Mouse (Mus musculus) intestine, embryonic 16.5 days (tissue): ENCODE results near the gene 2200002D01Rik. TPM values are rescaled to one million over a fixed set of nuclear protein-coding genes. Genes with fewer than 3 reads are reported as not detected.

Experiments used
- ATAC-seq: fragments of 200-750 bp; cut with Nextera tagmentation; 2 replicates; pipeline ENCODE4 v1.8.0; 2017; ENCODE audit warnings: moderate TSS enrichment, moderate library complexity
- H3K27ac ChIP-seq: fragments of 300-500 bp; sonication (generic); 2 replicates; pipeline ENCODE4 v1.5.1; 2014; ENCODE audit warnings: mild to moderate bottlenecking, low read length
- H3K27me3 ChIP-seq: fragments of 300-500 bp; sonication (generic); replicated peaks from 2 replicates; pipeline ENCODE4 v1.6.1; 2014; ENCODE audit warnings: low read length, control low read depth, mixed read lengths; ENCODE audit not compliant: control insufficient read depth, insufficient read depth
- H3K36me3 ChIP-seq: fragments of 300-500 bp; sonication (generic); 2 replicates; pipeline ENCODE4 v1.6.1; 2014; ENCODE audit warnings: low read length, control low read depth; ENCODE audit not compliant: control insufficient read depth, insufficient read depth
- H3K4me1 ChIP-seq: fragments of 300-500 bp; sonication (generic); 2 replicates; pipeline ENCODE4 v1.6.1; 2014; ENCODE audit warnings: low read length, control low read depth, mixed read lengths; ENCODE audit not compliant: control insufficient read depth, insufficient read depth
- H3K4me2 ChIP-seq: fragments of 300-500 bp; sonication (generic); 2 replicates; pipeline ENCODE4 v1.6.1; 2014; ENCODE audit warnings: low read depth, low read length, control low read depth
- H3K4me3 ChIP-seq: fragments of 300-500 bp; sonication (generic); 2 replicates; pipeline ENCODE4 v1.5.1; 2014; ENCODE audit warnings: mild to moderate bottlenecking, low read length
- H3K9ac ChIP-seq: fragments of 300-500 bp; sonication (generic); 2 replicates; pipeline ENCODE4 v1.6.1; 2014; ENCODE audit warnings: low read depth, low read length
- H3K9me3 ChIP-seq: fragments of 300-500 bp; sonication (generic); 2 replicates; pipeline ENCODE4 v1.6.1; 2016; ENCODE audit warnings: low read length, control low read depth; ENCODE audit not compliant: control insufficient read depth
- WGBS: fragments of 180-500 bp; shearing (Covaris S2); extraction: QIAGEN DNeasy Blood & Tissue Kit; methylation state at CpG from one replicate; pipeline ENCODE4 v1.1.7; 2014; 5-methylcytosine and 5-hydroxymethylcytosine counted together
- polyA plus RNA-seq: library from polyadenylated mRNA; unstranded; fragments of >200 nt; fragmentation: Nextera tagmentation; extraction: Ambion mirVana; gene quantifications from 2 replicates; pipeline ENCODE4 v1.2.1, GENCODE M21; 2015

The 2200002D01Rik gene
- polyA plus RNA-seq: 261 and 264 TPM in 2 replicates

DNA sequence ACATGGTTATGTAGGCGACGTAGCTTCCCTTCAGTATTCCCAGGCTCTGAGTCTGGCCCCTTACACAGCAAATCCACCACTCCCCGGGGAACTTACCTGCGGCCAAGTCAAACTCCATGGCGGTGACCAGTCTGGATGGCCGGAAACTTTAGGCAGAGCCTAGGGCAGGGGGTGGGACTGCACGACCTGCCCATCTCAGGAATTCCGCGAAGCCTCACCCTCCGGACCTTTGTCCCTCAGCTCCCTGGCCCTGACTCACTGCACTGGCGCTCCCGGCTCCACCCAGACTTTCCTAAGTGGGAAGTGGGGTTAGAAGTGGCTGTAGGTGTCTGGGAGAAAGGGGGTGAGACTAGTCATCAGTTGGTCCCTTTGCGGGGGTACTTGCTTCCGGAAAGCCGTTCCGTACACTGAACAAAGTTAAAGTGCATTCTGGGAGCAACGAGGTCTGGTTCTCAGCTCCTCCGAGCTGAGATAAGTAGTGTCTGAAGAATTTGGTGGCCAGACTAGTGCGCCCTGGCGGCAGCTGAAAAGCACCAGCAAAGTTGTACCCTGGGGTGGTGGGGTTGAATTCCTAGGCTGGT, at the start of gene 2200002D01Rik:
TSS of gene 2200002D01Rik (minus strand) at position 206 of the 581 bp plus-strand sequence.
- Histone ChIP-seq H3K27me3 (no peaks in the 10 kb centered on the region), H3K9me3 (no peaks in the 10 kb centered on the region), H3K4me1 (peaks cover 33% of the 10 kb centered on the region), H3K4me3 (peak within 1 kb of the TSS; percentile 57), H3K36me3 (0 out of 2 replicates have a peak, but pooled peaks cover 6% of the 10 kb centered on the region), H3K9ac (peak within 1 kb of the TSS; percentile 76), H3K4me2 (peak within 1 kb of the TSS; percentile 55), H3K27ac (peak within 1 kb of the TSS; percentile 94)
- ATAC-seq: peak; percentile 75
- 21% methylated on average over 20 of the region's 20 CpGs for WGBS

- no peaks in the 10 kb centered on the region for H3K9me3 ChIP-seq
- no peak overlapping the region for H3K4me3 ChIP-seq
- no peak overlapping the region for H3K27ac ChIP-seq
- no peaks in the 10 kb centered on the region for H3K36me3 ChIP-seq
- H3K27me3 ChIP-seq: no peaks in the 10 kb centered on the region
- no peak overlapping the region for H3K4me2 ChIP-seq
- H3K4me1 ChIP-seq: peaks cover 18% of the 10 kb centered on the region
- ATAC-seq: 0 out of 2 replicates have a peak, but pooled peaks have one; percentile 39
- no peak overlapping the region for H3K9ac ChIP-seq
- WGBS: 6% methylated on average over 10 of the region's 10 CpGs
These were observed 48.7 kb upstream of the 2200002D01Rik start for GRCm38 (mm10) chr7:29296998-29297397.

DNA sequence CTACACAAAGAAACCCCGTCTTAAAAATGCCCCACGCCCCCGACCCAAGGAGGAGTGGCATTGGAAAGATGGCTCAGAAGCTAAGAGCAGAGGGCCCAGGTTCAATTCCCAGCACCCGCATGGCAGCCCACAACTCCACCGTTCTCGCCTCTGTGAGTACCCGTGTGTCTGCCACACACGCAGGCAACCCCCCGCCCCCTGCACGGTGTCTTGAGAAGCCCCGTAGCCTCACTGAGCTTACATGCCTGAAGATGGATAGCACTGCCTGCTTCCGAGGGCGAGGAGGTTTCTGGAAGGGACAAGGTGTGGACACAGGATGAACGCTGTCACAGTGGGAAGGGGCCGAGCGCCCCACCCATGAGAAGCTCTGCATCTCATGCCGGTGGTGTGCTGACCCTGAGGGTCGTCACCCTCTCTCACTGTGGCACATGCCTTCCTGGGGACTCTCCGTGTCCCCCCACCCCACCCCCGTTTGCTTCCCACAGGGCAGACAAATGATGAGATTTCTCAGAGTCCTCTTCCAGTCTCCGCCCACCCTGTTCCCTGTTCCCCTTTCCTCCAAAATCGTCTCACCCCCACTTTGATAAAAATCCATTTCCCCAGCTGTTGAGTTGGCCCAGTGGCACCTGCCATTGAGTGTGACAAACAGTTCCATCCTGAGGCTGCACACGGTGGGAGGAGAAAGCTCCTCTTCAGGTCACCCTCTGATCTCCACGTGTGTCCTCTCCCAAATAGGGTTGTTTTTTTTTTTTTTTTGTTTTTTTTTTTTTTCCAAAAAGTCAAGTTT, 47.8 kb upstream of the 2200002D01Rik start:
- Histone ChIP-seq H3K4me2 (no peak overlapping the region), H3K36me3 (no peaks in the 10 kb centered on the region), H3K9me3 (no peaks in the 10 kb centered on the region), H3K4me3 (no peak overlapping the region), H3K27ac (no peak overlapping the region), H3K9ac (no peak overlapping the region), H3K27me3 (no peaks in the 10 kb centered on the region), H3K4me1 (peaks cover 24% of the 10 kb centered on the region)
- no peak for ATAC-seq
- WGBS: 69% methylated on average over 24 of the region's 24 CpGs

DNA sequence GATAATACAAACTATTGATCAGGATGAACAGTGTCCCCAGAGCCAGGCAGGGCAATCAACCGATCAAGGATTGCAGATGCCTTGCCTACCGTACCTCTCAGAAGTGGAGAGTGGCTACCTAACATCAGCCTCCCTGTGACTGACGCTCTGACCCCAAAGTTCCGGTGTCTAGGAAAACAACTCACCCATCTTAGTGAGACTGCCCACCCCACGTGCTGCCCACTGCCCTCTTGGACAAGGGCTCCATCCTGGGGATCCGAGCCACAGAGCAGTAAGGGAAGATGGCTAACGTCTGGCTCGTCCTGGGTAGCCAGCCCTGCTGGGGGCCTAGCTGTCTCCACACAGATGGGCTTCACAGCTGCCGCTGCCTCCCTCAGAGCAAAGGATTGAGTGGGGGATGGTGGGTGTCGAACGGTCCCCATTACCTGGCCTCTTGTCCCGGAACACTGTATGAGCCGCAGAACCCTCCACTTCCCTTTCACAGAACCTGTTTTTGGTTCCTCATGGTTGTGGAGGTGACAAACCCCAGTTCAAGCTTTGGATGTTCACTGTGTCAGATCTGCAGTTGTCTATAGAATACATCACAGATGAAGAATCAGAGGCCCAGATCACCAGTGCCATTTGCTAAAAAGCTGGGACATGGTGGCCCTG, 46.0 kb upstream of the 2200002D01Rik start:
- no peaks in the 10 kb centered on the region for H3K36me3 ChIP-seq
- WGBS: 68% methylated on average over 13 of the region's 13 CpGs

DNA sequence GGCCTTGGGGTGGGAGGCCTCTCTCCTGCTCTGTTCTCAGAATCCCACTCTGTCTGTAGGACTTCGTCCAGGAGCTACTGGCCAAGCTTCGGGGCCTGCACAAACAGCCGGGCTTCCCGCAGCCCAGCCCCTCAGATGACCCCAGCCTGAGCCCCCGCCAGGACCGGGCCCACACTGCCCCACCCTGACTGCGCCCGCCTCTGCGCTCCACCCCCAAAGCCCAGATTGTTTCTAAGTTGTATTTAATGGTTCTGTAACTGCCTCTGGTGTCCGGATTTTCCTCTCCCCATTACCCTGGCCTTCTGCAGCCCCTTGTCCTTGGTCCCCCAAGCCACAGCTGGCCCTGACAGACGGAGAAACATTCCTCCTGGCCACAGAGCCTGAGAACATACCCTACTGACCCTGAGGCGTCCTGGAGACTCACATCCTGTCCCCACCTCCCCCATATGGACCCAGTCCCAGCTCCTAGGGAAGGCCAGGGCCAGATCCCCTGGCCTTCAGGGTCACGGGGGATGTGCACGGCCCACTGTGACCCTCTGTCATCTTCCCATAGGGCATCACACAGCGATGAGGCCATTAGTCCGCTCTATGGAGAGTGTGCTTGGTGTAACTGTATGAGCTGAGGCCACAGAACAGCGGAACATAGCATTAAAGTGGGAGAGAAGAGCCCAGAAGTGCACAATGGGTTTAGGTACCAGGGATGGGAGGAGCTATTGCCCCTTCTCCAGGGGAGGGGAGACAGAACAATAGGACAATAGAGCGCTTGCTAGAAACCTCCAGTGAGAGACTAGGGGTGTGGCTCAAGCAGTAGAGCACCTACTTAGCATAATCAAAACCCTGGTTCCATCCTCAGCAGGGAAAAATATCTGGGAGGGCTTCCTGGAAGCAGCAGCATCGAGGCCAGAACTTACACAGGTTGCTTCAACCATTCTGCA, 45.1 kb upstream of the 2200002D01Rik start:
- H3K4me2 ChIP-seq: no peak overlapping the region
- peak overlapping the region; percentile 69 for H3K27ac ChIP-seq
- no peak overlapping the region for H3K4me3 ChIP-seq
- H3K9me3 ChIP-seq: no peaks in the 10 kb centered on the region
- ATAC-seq: 0 out of 2 replicates have a peak, but pooled peaks have one; percentile 8
- H3K4me1 ChIP-seq: peaks cover 32% of the 10 kb centered on the region
- H3K9ac ChIP-seq: peak overlapping the region; percentile 50
- WGBS: 33% methylated on average over 19 of the region's 19 CpGs
- no peaks in the 10 kb centered on the region for H3K27me3 ChIP-seq
- H3K36me3 ChIP-seq: no peaks in the 10 kb centered on the region

More for the DNA sequence above, 46.0 kb upstream of the 2200002D01Rik start:
- Histone ChIP-seq H3K4me1 (peaks cover 28% of the 10 kb centered on the region), H3K4me2 (no peak overlapping the region), H3K27ac (peak overlapping the region; percentile 16; the same call in 1 of the 2 replicates), H3K9me3 (no peaks in the 10 kb centered on the region), H3K4me3 (no peak overlapping the region), H3K27me3 (no peaks in the 10 kb centered on the region), H3K9ac (no peak overlapping the region)
- ATAC-seq: no peak

DNA sequence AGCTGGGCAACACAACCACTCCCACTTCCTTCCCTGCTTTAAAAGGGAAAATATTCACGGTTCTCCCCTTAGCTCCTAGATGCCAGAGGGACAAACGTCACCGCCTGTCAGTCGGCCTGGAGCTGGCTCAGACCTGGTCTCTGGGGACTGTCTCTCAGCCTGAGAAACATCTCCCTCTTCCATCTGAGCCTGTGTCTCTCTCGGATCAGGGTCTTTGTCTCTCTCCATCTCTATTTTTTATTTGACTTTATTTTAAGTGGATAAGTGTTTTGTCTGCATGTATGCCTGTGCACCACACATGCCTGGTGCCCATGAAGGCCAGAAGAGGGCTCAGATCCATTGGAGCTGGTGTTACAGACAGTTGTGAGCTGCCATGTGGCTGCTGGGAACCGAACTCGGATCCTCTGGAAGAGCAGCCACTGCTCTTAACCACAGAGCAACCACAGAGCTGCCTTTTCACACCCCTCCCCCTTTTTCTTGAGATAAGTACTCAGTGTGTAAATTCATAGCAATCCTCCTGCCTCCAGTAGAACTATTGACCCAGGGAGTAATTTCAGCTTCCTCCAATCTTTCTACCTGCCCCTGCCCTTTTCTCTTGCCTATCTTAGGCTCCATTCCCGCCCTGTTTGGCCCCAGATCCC, 44.3 kb upstream of the 2200002D01Rik start:
- H3K9ac ChIP-seq: peak overlapping the region; percentile 50
- H3K36me3 ChIP-seq: no peaks in the 10 kb centered on the region
- no peaks in the 10 kb centered on the region for H3K27me3 ChIP-seq
- 25% methylated on average over 8 of the region's 8 CpGs for WGBS
- H3K4me2 ChIP-seq: peak overlapping the region; percentile 80
- ATAC-seq: no peak
- peak overlapping the region; percentile 69 for H3K27ac ChIP-seq
- H3K9me3 ChIP-seq: no peaks in the 10 kb centered on the region
- peaks cover 32% of the 10 kb centered on the region for H3K4me1 ChIP-seq
- peak overlapping the region; percentile 16; the same call in 1 of the 2 replicates for H3K4me3 ChIP-seq

DNA sequence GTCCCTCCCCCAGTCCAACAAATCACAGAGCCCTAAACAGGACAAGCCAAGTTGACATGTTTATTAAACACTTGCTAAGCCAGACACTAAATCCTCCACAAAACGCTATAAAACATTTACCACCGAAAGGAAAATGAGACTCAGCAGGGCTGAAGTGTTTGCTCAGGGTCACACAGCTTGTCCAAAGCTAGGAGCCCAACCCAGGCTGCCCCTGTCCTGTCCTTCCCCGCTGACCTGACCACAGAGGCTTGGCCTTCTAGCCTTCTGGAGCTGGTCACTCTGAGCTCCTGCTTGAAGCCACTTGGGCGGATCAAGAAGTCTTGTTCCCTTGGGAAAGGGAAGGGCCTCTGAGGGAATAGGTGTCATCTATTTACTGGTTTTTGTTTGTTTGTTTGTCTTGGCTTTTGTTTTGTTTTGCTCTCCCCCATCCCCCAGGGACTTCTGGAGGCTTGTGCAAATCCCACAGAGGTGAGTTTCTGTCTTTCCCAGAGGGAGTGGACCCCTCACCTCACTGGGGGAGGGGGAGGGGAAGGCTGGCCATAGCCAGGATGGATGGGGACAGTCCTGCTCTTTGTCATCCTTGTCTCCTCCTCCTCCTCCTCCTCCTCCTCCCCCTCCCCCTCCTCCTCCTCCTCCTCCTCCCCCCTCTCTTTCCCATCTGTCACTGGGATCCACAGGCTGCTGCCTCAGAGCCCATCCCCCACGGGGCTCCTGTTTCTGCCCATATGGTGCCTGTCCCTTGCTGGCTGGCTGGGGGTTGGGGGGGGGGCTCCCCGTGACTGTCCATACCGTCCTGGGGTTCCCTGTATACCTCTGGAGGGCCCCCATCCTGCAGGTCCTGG, 43.6 kb upstream of the 2200002D01Rik start:
- no peak for ATAC-seq
- Histone ChIP-seq H3K36me3 (no peaks in the 10 kb centered on the region), H3K4me2 (peak overlapping the region; percentile 80), H3K4me3 (peak overlapping the region; percentile 65), H3K9me3 (no peaks in the 10 kb centered on the region), H3K27me3 (no peaks in the 10 kb centered on the region), H3K4me1 (peaks cover 32% of the 10 kb centered on the region), H3K27ac (peak overlapping the region; percentile 75), H3K9ac (peak overlapping the region; percentile 49)
- 24% methylated on average over 7 of the region's 7 CpGs for WGBS
